Mouse (Mus musculus): ENCODE measurements at regions not wholly inside any gene's neighbourhood (a gene's known extent, or its start where the extent isn't known, plus 50 kb on each side); places are given as distances from the start of the nearest gene placed in this dataset.
A peak's percentile ranks its signal among the peaks of the same experiment; 100 is the strongest.

GRCm38 (mm10) chr7:71289702-71290101 is 61.6 kb downstream of the Gm10295 start:
- no peak for DNase-seq

DNA sequence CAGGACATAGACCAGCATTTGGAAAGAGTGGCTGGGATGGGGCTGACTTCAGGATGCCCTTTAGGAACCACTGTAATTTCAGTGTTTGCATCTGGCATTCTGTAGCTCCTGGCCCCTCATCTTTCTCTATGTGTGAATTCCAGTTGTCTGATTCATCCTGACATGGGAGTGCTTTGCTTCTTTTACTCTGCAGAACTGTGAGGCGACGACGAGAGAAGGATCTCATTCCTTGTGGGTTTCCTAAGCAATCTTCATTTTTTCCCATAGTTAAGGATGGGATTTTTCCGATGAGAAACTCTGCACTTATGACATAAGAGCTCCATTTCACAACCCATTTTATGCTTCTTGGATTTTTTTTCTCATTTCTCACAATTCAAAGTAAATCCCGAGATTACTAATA is 62.0 kb downstream of the Gm10295 start:
- DNase-seq, result no peak

- no peak for DNase-seq
Measured at GRCm38 (mm10) chr7:71287441-71287840, 63.8 kb downstream of the Gm10295 start.

DNA sequence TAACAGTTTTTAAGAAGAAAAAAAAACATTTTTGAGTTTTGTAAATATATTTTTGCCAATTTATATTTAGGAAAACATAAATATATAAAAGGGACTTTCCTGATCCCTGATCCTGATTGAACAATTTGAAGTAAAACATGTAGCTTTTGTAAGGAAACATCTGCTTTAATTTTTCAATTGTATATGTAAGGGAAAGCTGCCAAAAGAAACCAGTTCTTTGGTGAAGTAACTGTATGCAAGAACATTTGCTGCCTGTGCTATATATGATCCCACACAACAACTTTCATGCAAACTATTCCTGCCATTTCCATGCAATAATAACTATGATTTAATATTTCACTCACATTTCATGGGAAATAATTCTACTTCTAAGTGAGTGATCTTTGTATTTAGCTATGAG is 67.0 kb downstream of the Gm10295 start:
- DNase-seq, result no peak

DNA sequence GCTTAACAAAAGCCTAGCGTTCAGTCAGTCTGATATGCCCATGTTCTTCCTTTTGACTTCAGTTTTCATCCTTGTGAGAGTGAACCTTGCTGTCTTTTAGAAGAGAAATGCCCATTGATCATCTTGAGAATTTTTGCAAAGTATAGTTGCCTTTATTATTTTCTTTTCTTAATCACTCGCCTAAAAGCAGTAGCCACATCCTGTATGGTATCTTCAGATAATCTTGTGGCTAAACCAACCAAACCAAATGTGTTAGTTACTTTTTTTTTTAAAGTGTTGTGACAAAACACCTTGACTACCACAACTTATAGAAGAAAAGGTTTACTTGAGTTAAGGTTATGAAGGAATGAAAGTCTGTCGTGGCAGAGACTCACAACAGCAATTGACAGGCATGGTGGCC is 67.9 kb downstream of the Gm10295 start:
- DNase-seq, result no peak

GRCm38 (mm10) chr7:71266101-71266500 is 85.2 kb downstream of the Gm10295 start:
- DNase-seq, result peak; percentile 47

DNA sequence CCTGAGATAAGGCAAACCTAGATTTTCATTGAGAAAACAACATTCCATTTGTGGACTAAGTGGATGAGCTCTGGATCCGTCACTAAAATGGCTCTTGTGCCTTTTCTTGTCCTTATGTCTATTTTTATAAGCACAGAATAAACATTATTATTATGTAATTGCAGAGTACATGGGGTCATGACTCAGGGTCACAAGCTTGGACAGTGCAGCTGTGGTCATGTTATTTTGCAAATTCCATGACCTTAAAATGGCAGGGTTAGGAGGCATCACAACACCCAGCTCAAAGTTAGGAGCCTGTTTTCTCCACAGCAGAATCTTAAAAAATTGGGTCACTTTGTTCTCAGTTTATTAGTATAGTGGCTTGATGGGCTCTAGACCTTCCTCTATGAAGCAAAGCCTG is 87.2 kb downstream of the Gm10295 start:
- peak; percentile 13 for DNase-seq

DNA sequence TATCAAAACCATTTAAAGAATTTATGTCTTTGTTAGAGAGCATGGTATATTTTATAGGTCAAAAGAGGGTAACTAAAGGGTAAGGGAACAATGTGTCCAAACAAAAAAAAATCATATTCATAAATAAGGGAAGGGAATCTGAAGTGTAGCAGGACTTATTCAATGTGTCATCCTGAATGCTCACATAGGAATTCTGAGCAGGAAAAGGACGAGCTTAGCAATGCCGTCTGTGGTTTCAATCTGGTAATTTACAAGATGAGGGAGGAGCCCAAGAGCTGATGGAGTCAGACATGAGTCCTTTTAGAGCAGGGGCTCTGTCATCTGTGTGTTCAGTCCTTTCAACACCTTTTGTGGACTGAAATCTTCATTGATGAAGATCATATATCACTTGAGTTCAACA is 101.6 kb downstream of the Gm10295 start:
- DNase-seq, result no peak

DNA sequence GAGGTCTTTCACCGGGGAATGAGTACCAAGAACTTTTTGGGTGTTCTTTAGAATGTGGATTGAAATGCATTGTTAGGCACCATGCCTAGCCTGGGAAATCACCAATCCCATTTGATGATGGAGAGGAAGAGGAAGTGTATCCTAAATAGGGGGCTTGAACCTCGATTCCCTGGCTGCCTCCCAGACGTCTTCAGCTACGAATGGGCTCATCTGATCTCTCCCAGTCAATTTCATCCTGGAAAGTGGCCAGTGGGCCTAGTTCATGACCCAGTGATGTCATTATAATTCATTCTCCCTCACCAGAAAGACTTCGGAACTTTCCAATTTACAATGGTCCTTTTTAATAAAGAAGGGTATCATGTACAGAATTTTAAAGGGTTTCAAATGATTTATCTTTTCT is 102.1 kb downstream of the Gm10295 start:
- DNase-seq, result no peak

DNA sequence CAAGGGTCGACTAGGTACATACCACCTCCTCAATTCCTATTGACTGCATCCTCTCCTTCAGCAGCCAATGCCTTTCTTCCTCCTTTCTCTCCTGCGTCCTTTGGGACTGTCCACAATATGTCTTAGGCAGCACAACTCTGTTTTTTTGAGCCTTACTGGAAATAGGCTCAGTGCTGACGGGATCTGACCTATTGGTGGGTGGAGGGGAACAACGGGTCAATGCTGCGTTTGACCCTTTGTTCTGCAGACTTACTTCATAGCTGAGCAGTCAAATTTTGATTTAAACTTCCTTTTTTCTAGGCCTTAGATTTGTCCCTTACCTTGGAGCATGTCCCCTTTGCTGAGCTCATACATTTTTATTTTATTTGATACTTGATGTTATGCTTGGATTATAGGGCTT is 103.4 kb downstream of the Gm10295 start:
- DNase-seq, result no peak

DNA sequence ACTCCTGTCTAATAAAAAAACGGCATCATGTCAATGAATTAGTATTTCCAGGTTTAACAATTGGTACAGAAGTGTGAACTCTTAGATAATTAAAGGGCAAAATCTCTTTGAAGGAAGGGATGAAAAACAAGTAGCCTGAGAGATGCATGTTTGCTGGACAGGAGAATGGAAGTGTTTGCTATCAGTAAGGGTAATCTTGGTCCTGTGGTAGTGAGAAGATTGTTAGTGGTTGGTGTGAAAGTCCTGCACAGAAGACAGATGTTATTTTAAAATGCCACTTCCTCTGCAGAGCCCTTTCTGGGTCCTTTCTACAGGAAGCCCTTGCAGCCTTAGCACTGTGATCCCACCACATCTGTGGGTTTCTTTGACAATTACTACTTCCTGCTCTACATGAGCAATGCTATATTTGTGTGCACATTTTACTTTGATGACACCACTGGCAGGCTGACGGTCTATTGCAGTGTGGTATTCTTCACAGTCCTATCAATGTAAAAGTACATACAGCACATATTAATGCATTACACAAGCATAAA is 108.8 kb downstream of the Gm10295 start:
- DNase-seq, result no peak

DNA sequence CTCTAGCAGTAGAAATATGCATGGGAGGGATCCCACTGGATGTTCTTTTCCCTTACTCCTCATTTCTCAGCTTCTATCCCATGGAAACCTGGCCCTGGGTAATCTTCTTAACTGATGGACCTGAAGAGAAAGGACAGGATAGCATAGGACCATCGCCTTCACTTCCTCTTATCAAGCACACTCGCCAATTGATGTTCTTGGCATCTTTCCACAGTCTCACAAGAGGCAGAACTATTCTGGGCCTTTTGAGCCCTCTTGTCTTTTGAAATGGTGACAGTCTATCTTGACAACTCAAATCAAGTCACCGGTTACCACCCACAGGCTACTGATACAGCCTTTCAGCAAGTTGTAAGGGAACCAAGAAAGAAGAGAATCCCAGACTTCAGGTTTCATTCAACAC is 112.1 kb downstream of the Gm10295 start:
- DNase-seq, result no peak

- DNase-seq, result no peak
Measured at GRCm38 (mm10) chr7:71236334-71236733, 115.0 kb downstream of the Gm10295 start.

GRCm38 (mm10) chr7:71234176-71234769 is 117.0 kb downstream of the Gm10295 start:
- no peak for DNase-seq

GRCm38 (mm10) chr7:71232821-71233815 is 118.2 kb downstream of the Gm10295 start:
- DNase-seq, result no peak

GRCm38 (mm10) chr7:71230901-71231477 is 120.3 kb downstream of the Gm10295 start:
- no peak for DNase-seq

GRCm38 (mm10) chr7:71229183-71229582 is 122.1 kb downstream of the Gm10295 start:
- DNase-seq, result no peak

DNA sequence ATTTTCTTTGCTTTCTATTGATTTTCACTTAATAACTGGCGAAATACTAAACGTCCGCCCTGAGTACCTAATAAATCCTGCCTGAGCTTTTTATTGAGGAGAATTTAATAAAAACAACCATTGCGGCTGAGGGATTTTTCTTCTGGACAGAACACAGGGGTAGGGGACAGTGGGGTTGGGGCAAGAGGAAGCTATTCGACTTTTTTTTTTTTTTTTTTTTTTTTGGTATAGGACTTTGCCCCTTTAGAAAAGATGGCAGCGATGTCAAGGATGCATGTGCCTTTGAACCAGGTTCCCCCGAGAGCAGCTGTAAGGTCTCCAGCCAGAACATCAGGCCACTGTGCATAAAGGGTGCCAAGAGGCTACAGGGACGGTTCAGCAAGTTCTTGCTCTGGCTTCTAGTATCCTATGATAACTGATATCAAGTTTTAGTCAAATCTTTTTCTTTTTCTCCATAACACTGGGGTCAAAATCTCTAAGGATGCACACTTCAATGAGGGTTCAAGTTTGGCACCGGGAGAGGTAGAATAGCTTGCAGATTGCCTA is 126.9 kb downstream of the Gm10295 start:
- DNase-seq, result no peak

DNA sequence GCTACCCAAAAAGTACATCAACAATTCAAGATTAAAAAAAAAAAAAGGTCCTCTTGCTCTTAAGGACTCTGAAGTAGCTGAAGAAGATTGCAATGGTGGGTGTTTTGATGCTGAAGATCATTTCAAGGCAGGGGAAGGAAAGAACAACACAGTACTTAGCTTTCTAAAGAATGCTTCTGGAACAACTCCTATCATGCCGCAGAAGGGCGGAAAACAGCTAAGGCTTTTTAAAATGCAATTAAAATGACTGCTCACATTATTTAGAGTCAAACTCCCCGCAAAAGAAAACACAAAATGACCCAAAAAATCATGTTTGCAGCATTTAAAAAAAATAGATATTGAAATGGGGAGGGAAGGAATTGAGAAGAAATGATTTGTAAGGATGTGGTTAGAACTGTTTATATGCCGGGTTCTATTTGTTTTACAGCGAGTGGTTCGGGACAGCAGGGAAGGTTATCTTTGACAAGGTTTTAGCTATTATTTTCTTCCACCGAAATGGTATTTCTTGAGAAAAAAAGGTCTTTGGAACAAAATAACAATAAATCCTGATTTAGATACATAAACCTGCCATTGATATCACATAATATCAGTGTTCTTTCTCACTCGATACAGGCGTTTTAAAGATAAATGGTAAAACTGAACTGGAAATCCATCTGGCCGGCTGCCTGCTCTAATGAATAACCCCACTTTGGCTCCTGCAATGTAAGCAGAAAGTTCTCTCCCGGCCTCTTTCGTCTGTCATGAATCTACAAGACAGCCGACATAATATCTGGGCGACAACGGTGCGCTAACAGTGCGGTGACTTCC is 127.6 kb downstream of the Gm10295 start:
- no peak for DNase-seq

DNA sequence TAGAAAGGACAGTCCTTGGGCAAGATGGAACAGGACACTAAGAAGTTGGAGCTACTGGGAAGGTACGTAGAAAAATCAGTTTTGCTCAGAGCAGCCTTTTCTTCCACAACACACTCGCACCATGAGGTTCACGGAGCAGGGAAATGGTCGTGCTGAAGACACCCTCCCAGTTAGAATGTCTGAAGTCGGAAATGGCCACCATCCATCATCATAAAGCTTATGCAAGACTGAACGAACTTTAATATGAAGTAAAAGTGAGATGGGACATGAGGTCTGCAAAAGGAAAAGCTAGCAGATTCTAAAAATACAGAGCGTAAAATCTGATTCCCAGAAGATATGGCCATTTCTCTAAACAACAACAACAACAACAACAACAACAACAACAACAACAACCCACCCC is 133.9 kb downstream of the Gm10295 start:
- no peak for DNase-seq

DNA sequence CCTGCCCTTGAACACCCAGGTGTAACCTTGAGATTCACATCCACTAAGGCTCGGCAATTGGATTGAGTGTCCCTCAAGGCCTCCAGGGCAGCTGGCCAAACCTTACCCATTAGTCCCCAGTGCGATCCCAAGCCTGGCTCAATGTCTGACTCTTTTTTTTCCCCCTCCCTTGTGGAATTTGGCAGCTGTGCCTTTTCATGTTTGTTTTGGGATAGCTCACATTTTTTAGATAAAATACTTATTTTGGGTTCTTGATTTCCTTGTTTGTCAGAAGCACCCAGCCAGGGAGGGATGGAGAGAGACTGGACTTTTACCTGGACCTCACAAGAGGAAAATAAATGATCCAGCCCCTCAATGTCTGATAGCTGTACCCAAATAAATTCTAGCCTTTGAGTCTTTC is 134.5 kb downstream of the Gm10295 start:
- DNase-seq, result peak; percentile 69
